Comparison of ENCODE assay signal across 17 mouse cellular contexts in genomic region chr11:86396950-86397594, GRCm38 (mm10). TPM values are rescaled to one million over a fixed set of nuclear protein-coding genes. Genes with fewer than 3 reads are reported as not detected.
DNase-seq lines count a peak whose midpoint lies in the region; ATAC-seq and TF ChIP-seq lines count a peak whose summit lies in the region.
"Had no signal": no experiment of that assay in that cellular context is flagged by ENCODE, and none has a peak within 500 bp of the region (broad histone marks: within the 10 kb centered on the region; RNA-seq: fewer than 3 reads in every experiment).

No protein-coding gene starts in this region.

- H3K9me3 ChIP-seq in midbrain, embryonic 11.5 days (ENCODE audit: control insufficient read depth, low read length), result no peaks in the 10 kb centered on the region
- H3K9me3 ChIP-seq in midbrain, postnatal 0 days (ENCODE audit: low read length), result no peaks in the 10 kb centered on the region
- no peaks in the 10 kb centered on the region for H3K9me3 ChIP-seq in liver, embryonic 14.5 days (ENCODE audit: control insufficient read depth, low read length)
- H3K9me3 ChIP-seq in midbrain, embryonic 14.5 days (ENCODE audit: control insufficient read depth, low read length), result no peaks in the 10 kb centered on the region
- H3K9me3 ChIP-seq in heart, embryonic 11.5 days (replicated peaks; ENCODE audit: control insufficient read depth, low read length), result no peaks in the 10 kb centered on the region
- H3K9me3 ChIP-seq: embryonic facial prominence, embryonic 13.5 days; forebrain, embryonic 10.5 days; heart, embryonic 10.5 days; limb, embryonic 10.5 days had no signal

- no peak for TF ChIP-seq EP300 in liver, embryonic 14.5 days (IDR thresholded peaks at IDR 0.05; ENCODE audit: low read depth)

- no peak for ATAC-seq in midbrain, embryonic 11.5 days (ENCODE audit: low FRiP score)
- ATAC-seq in midbrain, postnatal 0 days (ENCODE audit: low FRiP score), result no peak
- ATAC-seq in liver, embryonic 14.5 days (ENCODE audit: insufficient read depth), result peak; percentile 44; the same call in 1 of the 2 replicates
- ATAC-seq in midbrain, embryonic 14.5 days (ENCODE audit: low FRiP score, low TSS enrichment), result no peak
- no peak for ATAC-seq in heart, embryonic 11.5 days (replicated peaks; ENCODE audit: insufficient number of reproducible peaks, low FRiP score, low TSS enrichment)
- ATAC-seq: midbrain, embryonic 16.5 days had no signal

- H3K4me1 ChIP-seq in midbrain, embryonic 11.5 days (ENCODE audit: control insufficient read depth, insufficient read depth, low read length), result 0 out of 2 replicates have a peak, but pooled peaks cover 3% of the 10 kb centered on the region
- H3K4me1 ChIP-seq in midbrain, postnatal 0 days (ENCODE audit: insufficient read depth, low read length), result no peaks in the 10 kb centered on the region
- H3K4me1 ChIP-seq in bone marrow, adult 2 months (ENCODE audit: control insufficient read depth, insufficient read depth, low read length), result peaks cover 5% of the 10 kb centered on the region; the same call in 1 of the 2 replicates
- peaks cover 17 to 21% of the 10 kb centered on the region in 2 experiments for H3K4me1 ChIP-seq in liver, embryonic 14.5 days (replicated peaks; ENCODE audit: control insufficient read depth in 2 of 2, insufficient read depth in 2 of 2, low read length in 1 of 2)
- no peaks in the 10 kb centered on the region for H3K4me1 ChIP-seq in midbrain, embryonic 14.5 days (ENCODE audit: control insufficient read depth, insufficient read depth, low read length)
- H3K4me1 ChIP-seq in heart, embryonic 11.5 days (ENCODE audit: control insufficient read depth, insufficient read depth, low read length), result peaks cover 7% of the 10 kb centered on the region; the same call in 1 of the 2 replicates

- no peak overlapping the region for H3K27ac ChIP-seq in midbrain, embryonic 11.5 days (ENCODE audit: low read depth, low read length)
- H3K27ac ChIP-seq in midbrain, postnatal 0 days (ENCODE audit: low read depth, low read length), result no peak overlapping the region
- H3K27ac ChIP-seq in bone marrow, adult 2 months (ENCODE audit: control insufficient read depth, insufficient read depth, low read depth, low read length, poor library complexity), result peak overlapping the region; percentile 52; the same call in 1 of the 2 replicates
- no peak overlapping the region for H3K27ac ChIP-seq in liver, embryonic 14.5 days
- H3K27ac ChIP-seq in midbrain, embryonic 14.5 days (replicated peaks; ENCODE audit: low read depth, low read length), result no peak overlapping the region
- H3K27ac ChIP-seq in heart, embryonic 11.5 days (ENCODE audit: low read depth, low read length), result no peak overlapping the region
- H3K27ac ChIP-seq: embryonic facial prominence, embryonic 13.5 days; forebrain, embryonic 10.5 days; heart, embryonic 10.5 days; limb, embryonic 10.5 days had no signal

- no peaks in the 10 kb centered on the region for H3K36me3 ChIP-seq in midbrain, embryonic 11.5 days (ENCODE audit: control insufficient read depth, insufficient read depth, low read length)
- H3K36me3 ChIP-seq in midbrain, postnatal 0 days (ENCODE audit: insufficient read depth, low read length), result no peaks in the 10 kb centered on the region
- H3K36me3 ChIP-seq in liver, embryonic 14.5 days (replicated peaks; ENCODE audit: control insufficient read depth, insufficient read depth, low read depth), result no peaks in the 10 kb centered on the region
- no peaks in the 10 kb centered on the region for H3K36me3 ChIP-seq in midbrain, embryonic 14.5 days (ENCODE audit: control insufficient read depth, insufficient read depth, low read length)
- H3K36me3 ChIP-seq in heart, embryonic 11.5 days (ENCODE audit: control insufficient read depth, insufficient read depth, low read length), result no peaks in the 10 kb centered on the region
- H3K36me3 ChIP-seq: embryonic facial prominence, embryonic 13.5 days; forebrain, embryonic 10.5 days; heart, embryonic 10.5 days; limb, embryonic 10.5 days had no signal

- 85% methylated on average over 5 of the region's 5 CpGs for WGBS in midbrain, embryonic 11.5 days
- WGBS in midbrain, postnatal 0 days, result 75% methylated on average over 5 of the region's 5 CpGs
- 21% methylated on average over 5 of the region's 5 CpGs for WGBS in bone marrow, adult 2 months
- 20% methylated on average over 5 of the region's 5 CpGs for WGBS in liver, embryonic 14.5 days (ENCODE audit: insufficient replicate concordance)
- WGBS in midbrain, embryonic 14.5 days, result 81% methylated on average over 5 of the region's 5 CpGs
- WGBS in heart, embryonic 11.5 days (ENCODE audit: insufficient replicate concordance), result 62% methylated on average over 5 of the region's 5 CpGs

- no peak for TF ChIP-seq CTCF in midbrain, postnatal 0 days (IDR thresholded peaks at IDR 0.05)
- TF ChIP-seq CTCF in bone marrow, adult 2 months (IDR thresholded peaks at IDR 0.05; ENCODE audit: control insufficient read depth, insufficient read depth, low read length), result no peak
- TF ChIP-seq CTCF in liver, embryonic 14.5 days (IDR thresholded peaks at IDR 0.05; ENCODE audit: low read depth), result no peak

- H3K4me3 ChIP-seq in midbrain, embryonic 11.5 days (ENCODE audit: low read depth, low read length), result no peak overlapping the region
- H3K4me3 ChIP-seq in midbrain, postnatal 0 days (ENCODE audit: low read depth, low read length), result no peak overlapping the region
- no peak overlapping the region for H3K4me3 ChIP-seq in bone marrow, adult 2 months (replicated peaks; ENCODE audit: control insufficient read depth, low read depth, low read length)
- no peak overlapping the region for H3K4me3 ChIP-seq in liver, embryonic 14.5 days (ENCODE audit: insufficient read depth in 1 of 2, low read depth in 2 of 2, low read length in 2 of 2)
- no peak overlapping the region for H3K4me3 ChIP-seq in midbrain, embryonic 14.5 days (replicated peaks; ENCODE audit: low read depth, low read length)
- H3K4me3 ChIP-seq in heart, embryonic 11.5 days (ENCODE audit: low read depth, low read length), result no peak overlapping the region
- H3K4me3 ChIP-seq: embryonic facial prominence, embryonic 13.5 days; forebrain, embryonic 10.5 days; heart, embryonic 10.5 days; limb, embryonic 10.5 days had no signal

- no peak overlapping the region for H3K4me2 ChIP-seq in midbrain, embryonic 11.5 days
- H3K4me2 ChIP-seq in midbrain, postnatal 0 days (ENCODE audit: low read depth, low read length, poor library complexity, severe bottlenecking), result no peak overlapping the region
- no peak overlapping the region for H3K4me2 ChIP-seq in liver, embryonic 14.5 days (ENCODE audit: low read depth)
- H3K4me2 ChIP-seq in midbrain, embryonic 14.5 days (ENCODE audit: low read length), result no peak overlapping the region
- H3K4me2 ChIP-seq in heart, embryonic 11.5 days, result no peak overlapping the region
- H3K4me2 ChIP-seq: embryonic facial prominence, embryonic 13.5 days; lung, embryonic 14.5 days had no signal

- DNase-seq in midbrain, embryonic 11.5 days (ENCODE audit: low spot score, missing footprints), result peak; percentile 23
- DNase-seq in midbrain, postnatal 0 days (ENCODE audit: low spot score), result no peak
- no peak for DNase-seq in liver, embryonic 14.5 days (ENCODE audit: low read depth in 3 of 3, low spot score in 3 of 3)
- peak; percentile 41 for DNase-seq in yolk sac, embryonic 10.5 days (ENCODE audit: low spot score)
- DNase-seq in midbrain, embryonic 14.5 days, result no peak
- DNase-seq: cerebellum, adult 11-12 months; gastrocnemius, postnatal 10 days; heart, postnatal 4 days; lung, embryonic 14.5 days; right cerebral cortex, postnatal 4 days had no signal

- no peak for TF ChIP-seq POLR2A in bone marrow, adult 2 months (IDR thresholded peaks at IDR 0.05; ENCODE audit: borderline replicate concordance, control insufficient read depth, low read depth, low read length)

- no peak overlapping the region for H3K9ac ChIP-seq in midbrain, embryonic 11.5 days (ENCODE audit: low read length)
- no peak overlapping the region for H3K9ac ChIP-seq in midbrain, postnatal 0 days (replicated peaks; ENCODE audit: low read length, poor library complexity, severe bottlenecking)
- H3K9ac ChIP-seq in liver, embryonic 14.5 days (replicated peaks), result no peak overlapping the region
- no peak overlapping the region for H3K9ac ChIP-seq in midbrain, embryonic 14.5 days (replicated peaks; ENCODE audit: low read length)
- H3K9ac ChIP-seq in heart, embryonic 11.5 days (ENCODE audit: low read depth, low read length), result no peak overlapping the region
- H3K9ac ChIP-seq: embryonic facial prominence, embryonic 13.5 days; lung, embryonic 14.5 days had no signal

- no peaks in the 10 kb centered on the region for H3K27me3 ChIP-seq in midbrain, embryonic 11.5 days (ENCODE audit: control insufficient read depth, insufficient read depth, low read length)
- no peaks in the 10 kb centered on the region for H3K27me3 ChIP-seq in midbrain, postnatal 0 days (ENCODE audit: insufficient read depth, low read length)
- H3K27me3 ChIP-seq in liver, embryonic 14.5 days (ENCODE audit: control insufficient read depth, insufficient read depth, low read length), result no peaks in the 10 kb centered on the region
- no peaks in the 10 kb centered on the region for H3K27me3 ChIP-seq in midbrain, embryonic 14.5 days (ENCODE audit: control insufficient read depth, insufficient read depth, low read length)
- no peaks in the 10 kb centered on the region for H3K27me3 ChIP-seq in heart, embryonic 11.5 days (ENCODE audit: control insufficient read depth, insufficient read depth, low read length)
- H3K27me3 ChIP-seq: embryonic facial prominence, embryonic 13.5 days had no signal

RNA-seq across cellular contexts. Expression of gene Med13, which starts 39.7 kb away (rescaled TPM):
- 13.2 and 14.7 TPM in 2 replicates for polyA plus RNA-seq in midbrain, embryonic 11.5 days (2014; fragmentation: Nextera tagmentation; extraction: Ambion mirVana)
- total RNA-seq in midbrain, postnatal 0 days (2014; rRNA removed), result 52.9 and 56.5 TPM in 2 replicates
- 4.2 and 5.1 TPM in 2 replicates for polyA plus RNA-seq in midbrain, postnatal 0 days (2015; fragmentation: Nextera tagmentation; extraction: Ambion mirVana)
- polyA plus RNA-seq in bone marrow, adult 2 months (2011; ENCODE audit: insufficient read depth, insufficient read length, low replicate concordance, missing spikeins), result 26.2 and 35.6 TPM in 2 replicates
- 4.5 and 5.0 TPM in 2 replicates for polyA plus RNA-seq in liver, embryonic 14.5 days (2012; rRNA removed)
- 3.7 and 4.4 TPM in 2 replicates for polyA plus RNA-seq in liver, embryonic 14.5 days (2014; fragmentation: Nextera tagmentation; extraction: Ambion mirVana)
- polyA plus RNA-seq in midbrain, embryonic 14.5 days (2014; fragmentation: Nextera tagmentation; extraction: Ambion mirVana), result 15.1 and 15.2 TPM in 2 replicates
- polyA plus RNA-seq in heart, embryonic 11.5 days (2014; fragmentation: Nextera tagmentation; extraction: Ambion mirVana), result 9.6 and 10.3 TPM in 2 replicates

Comparison
In these comparisons a context has a peak if more than half of its experiments do, and no peak if none do; other contexts are left out.
1. DNase-seq: peak in midbrain, embryonic 11.5 days (single experiment) and yolk sac, embryonic 10.5 days (single experiment); none in midbrain, postnatal 0 days (single experiment), liver, embryonic 14.5 days (0 of 3) and midbrain, embryonic 14.5 days (single experiment).